Mouse (Mus musculus): Measurements from ENCODE around the gene Wdr19. TPM values are rescaled to one million over a fixed set of nuclear protein-coding genes. Genes with fewer than 3 reads are reported as not detected.

Gene Wdr19
- polyA plus RNA-seq, 1 experiment from 2014 or later: 15.6 TPM

DNA sequence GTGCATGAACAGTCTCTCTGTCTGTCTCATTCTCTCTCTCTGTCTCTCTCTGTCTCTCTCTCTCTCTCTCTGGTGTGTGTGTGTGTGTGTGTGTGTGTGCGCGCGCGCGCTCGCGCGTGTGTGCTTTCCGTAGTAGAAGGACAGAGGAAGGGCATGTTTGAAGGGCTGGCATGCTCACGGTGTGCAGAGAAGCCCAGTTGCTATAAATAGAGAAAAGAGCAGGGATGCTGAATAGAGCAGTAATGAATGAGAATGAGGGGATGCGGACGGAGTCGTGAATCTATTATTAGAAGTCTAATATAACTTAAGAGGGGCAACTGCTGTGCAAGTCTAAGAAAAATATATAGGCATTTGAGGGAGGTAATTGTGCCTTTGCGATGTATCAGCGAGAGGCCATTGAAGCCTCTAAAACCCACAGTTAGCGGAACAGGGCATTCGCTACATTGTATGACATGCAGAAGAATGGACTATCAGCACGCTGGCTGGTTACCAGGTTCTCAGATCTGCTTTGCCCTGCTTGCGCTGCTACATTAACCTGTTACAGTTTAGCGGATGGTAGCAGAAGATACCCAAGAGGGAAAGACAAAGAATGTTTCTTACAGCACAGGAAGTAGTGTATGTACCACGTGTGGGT lies 18.2 kb upstream of the Wdr19 start:
- H3K27me3 ChIP-seq (ENCODE audit: control insufficient read depth, insufficient read depth, low read length): no peaks in the 10 kb centered on the region
- H3K4me3 ChIP-seq (ENCODE audit: low read depth, low read length): no peak overlapping the region
- H3K9me3 ChIP-seq (ENCODE audit: control insufficient read depth, low read length): no peaks in the 10 kb centered on the region
- H3K4me2 ChIP-seq (ENCODE audit: low read depth, low read length): peak overlapping the region; percentile 16; the same call in 1 of the 2 replicates
- peak overlapping the region; percentile 36; the same call in 1 of the 2 replicates for H3K27ac ChIP-seq (ENCODE audit: low read depth, low read length)
- WGBS: 52% methylated on average over 21 of the region's 21 CpGs
- H3K4me1 ChIP-seq (ENCODE audit: control insufficient read depth, insufficient read depth, low read length): peaks cover 11% of the 10 kb centered on the region
- peak; percentile 50; the same call in 1 of the 2 replicates for ATAC-seq (ENCODE audit: low read depth)
- no peaks in the 10 kb centered on the region for H3K36me3 ChIP-seq (ENCODE audit: control insufficient read depth, insufficient read depth, low read length)
- no peak overlapping the region for H3K9ac ChIP-seq (replicated peaks; ENCODE audit: low read depth, low read length)

DNA sequence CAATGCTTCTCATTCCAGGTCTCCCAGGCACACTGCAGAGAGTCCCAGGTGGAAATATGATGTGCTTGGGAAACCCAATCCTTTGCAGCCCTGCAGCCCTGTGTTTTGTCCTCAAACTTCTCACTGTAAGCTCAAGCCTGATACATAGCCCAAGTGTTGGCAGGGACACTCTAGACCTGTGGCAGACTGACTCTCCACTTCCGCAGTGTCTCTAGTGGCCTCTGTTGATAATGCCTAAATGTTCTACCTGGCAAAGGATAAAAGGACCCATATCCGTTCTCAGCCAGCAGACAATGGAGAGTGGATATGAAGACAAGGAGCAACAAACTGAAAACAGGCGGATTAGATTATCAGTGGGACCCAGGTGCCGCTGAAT lies 17.7 kb upstream of the Wdr19 start:
- H3K9me3 ChIP-seq (ENCODE audit: control insufficient read depth, low read length): no peaks in the 10 kb centered on the region
- no peak overlapping the region for H3K27ac ChIP-seq (ENCODE audit: low read depth, low read length)
- no peaks in the 10 kb centered on the region for H3K27me3 ChIP-seq (ENCODE audit: control insufficient read depth, insufficient read depth, low read length)
- H3K4me1 ChIP-seq (ENCODE audit: control insufficient read depth, insufficient read depth, low read length): peaks cover 11% of the 10 kb centered on the region
- no peaks in the 10 kb centered on the region for H3K36me3 ChIP-seq (ENCODE audit: control insufficient read depth, insufficient read depth, low read length)
- H3K9ac ChIP-seq (replicated peaks; ENCODE audit: low read depth, low read length): no peak overlapping the region
- WGBS: 81% methylated on average over 4 of the region's 4 CpGs
- ATAC-seq (ENCODE audit: low read depth): peak; percentile 25; the same call in 1 of the 2 replicates
- no peak overlapping the region; the same call in 1 of the 2 replicates for H3K4me2 ChIP-seq (ENCODE audit: low read depth, low read length)
- no peak overlapping the region for H3K4me3 ChIP-seq (ENCODE audit: low read depth, low read length)

DNA sequence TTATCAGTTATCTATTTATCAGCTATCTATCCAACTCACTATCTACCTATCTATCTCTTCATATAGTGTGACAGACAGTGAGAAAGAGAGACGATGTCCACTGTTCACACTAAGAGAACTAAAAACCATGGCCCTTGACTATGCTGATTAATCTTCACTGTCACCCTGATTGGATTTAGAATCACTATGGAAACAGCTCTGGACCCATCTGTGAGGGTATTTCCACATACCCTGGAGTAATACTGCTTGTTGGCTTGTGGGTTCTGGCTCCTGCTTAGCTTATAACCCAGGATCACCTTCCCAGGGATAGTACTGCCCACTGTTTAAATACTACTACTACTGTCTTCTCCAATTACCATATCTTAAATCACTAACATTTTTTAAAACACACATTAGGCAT lies 17.2 kb upstream of the Wdr19 start:
- 76% methylated on average over 1 of the region's 1 CpGs for WGBS
- ATAC-seq (ENCODE audit: low read depth): no peak

DNA sequence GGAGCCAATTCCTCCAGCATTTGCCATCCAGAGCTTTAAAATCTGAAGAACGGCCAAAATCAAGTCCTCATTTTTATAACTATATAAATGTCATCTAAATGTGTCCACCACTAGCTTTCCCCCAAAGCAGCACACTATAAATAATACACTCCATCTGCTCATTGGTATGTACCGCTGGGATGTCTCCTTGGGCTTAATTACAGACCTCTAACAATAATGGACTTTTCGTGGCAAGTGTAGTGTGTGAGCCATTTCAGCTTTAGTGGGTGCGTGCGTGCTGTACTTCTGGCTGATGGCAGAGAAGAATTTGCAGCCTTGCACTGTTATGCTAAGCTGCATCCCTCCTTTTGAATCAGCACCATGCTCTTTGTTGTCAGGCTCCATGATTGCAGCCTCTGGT lies 7.9 kb upstream of the Wdr19 start:
- no peaks in the 10 kb centered on the region; the same call in 1 of the 2 replicates for H3K9me3 ChIP-seq (ENCODE audit: control insufficient read depth, low read length)
- H3K9ac ChIP-seq (replicated peaks; ENCODE audit: low read depth, low read length): no peak overlapping the region
- WGBS: 72% methylated on average over 5 of the region's 5 CpGs
- no peak overlapping the region for H3K4me3 ChIP-seq (ENCODE audit: low read depth, low read length)
- no peak for ATAC-seq (ENCODE audit: low read depth)
- H3K36me3 ChIP-seq (ENCODE audit: control insufficient read depth, insufficient read depth, low read length): no peaks in the 10 kb centered on the region
- no peaks in the 10 kb centered on the region for H3K4me1 ChIP-seq (ENCODE audit: control insufficient read depth, insufficient read depth, low read length)
- no peaks in the 10 kb centered on the region for H3K27me3 ChIP-seq (ENCODE audit: control insufficient read depth, insufficient read depth, low read length)
- no peak overlapping the region for H3K4me2 ChIP-seq (ENCODE audit: low read depth, low read length)
- no peak overlapping the region; the same call in 1 of the 2 replicates for H3K27ac ChIP-seq (ENCODE audit: low read depth, low read length)

More for the DNA sequence above, 17.2 kb upstream of the Wdr19 start:
- H3K27me3 ChIP-seq (ENCODE audit: control insufficient read depth, insufficient read depth, low read length): no peaks in the 10 kb centered on the region
- H3K36me3 ChIP-seq (ENCODE audit: control insufficient read depth, insufficient read depth, low read length): no peaks in the 10 kb centered on the region
- no peak overlapping the region for H3K4me3 ChIP-seq (ENCODE audit: low read depth, low read length)
- no peak overlapping the region for H3K4me2 ChIP-seq (ENCODE audit: low read depth, low read length)
- H3K27ac ChIP-seq (ENCODE audit: low read depth, low read length): no peak overlapping the region
- H3K9me3 ChIP-seq (ENCODE audit: control insufficient read depth, low read length): no peaks in the 10 kb centered on the region
- H3K4me1 ChIP-seq (ENCODE audit: control insufficient read depth, insufficient read depth, low read length): peaks cover 6% of the 10 kb centered on the region
- H3K9ac ChIP-seq (replicated peaks; ENCODE audit: low read depth, low read length): no peak overlapping the region

DNA sequence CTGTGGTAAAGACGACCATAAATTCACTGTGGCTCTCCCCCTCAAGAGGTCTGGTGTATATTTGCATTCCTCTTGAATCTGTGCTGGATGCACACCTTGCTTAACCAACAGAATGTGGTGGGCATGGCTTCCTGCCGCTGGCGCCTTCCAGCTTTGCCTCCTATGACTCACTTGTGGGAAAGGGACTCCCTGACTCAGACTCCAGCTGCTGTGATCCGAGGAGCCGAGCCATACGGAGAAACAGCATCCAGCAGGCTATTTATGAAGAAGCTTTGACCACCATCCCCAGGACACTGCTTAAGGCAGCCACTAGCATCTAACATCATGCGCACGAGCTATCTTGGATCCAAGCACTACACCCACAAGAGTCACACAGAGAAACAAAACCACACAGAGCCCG lies 5.1 kb upstream of the Wdr19 start:
- Histone ChIP-seq H3K36me3 (ENCODE audit: control insufficient read depth, insufficient read depth, low read length) (no peaks in the 10 kb centered on the region), H3K9ac (replicated peaks; ENCODE audit: low read depth, low read length) (no peak overlapping the region), H3K27me3 (ENCODE audit: control insufficient read depth, insufficient read depth, low read length) (no peaks in the 10 kb centered on the region), H3K4me2 (ENCODE audit: low read depth, low read length) (no peak overlapping the region), H3K9me3 (ENCODE audit: control insufficient read depth, low read length) (no peaks in the 10 kb centered on the region; the same call in 1 of the 2 replicates), H3K27ac (ENCODE audit: low read depth, low read length) (no peak overlapping the region), H3K4me1 (ENCODE audit: control insufficient read depth, insufficient read depth, low read length) (no peaks in the 10 kb centered on the region), H3K4me3 (ENCODE audit: low read depth, low read length) (no peak overlapping the region)
- 90% methylated on average over 9 of the region's 9 CpGs for WGBS
- ATAC-seq (ENCODE audit: low read depth): no peak

DNA sequence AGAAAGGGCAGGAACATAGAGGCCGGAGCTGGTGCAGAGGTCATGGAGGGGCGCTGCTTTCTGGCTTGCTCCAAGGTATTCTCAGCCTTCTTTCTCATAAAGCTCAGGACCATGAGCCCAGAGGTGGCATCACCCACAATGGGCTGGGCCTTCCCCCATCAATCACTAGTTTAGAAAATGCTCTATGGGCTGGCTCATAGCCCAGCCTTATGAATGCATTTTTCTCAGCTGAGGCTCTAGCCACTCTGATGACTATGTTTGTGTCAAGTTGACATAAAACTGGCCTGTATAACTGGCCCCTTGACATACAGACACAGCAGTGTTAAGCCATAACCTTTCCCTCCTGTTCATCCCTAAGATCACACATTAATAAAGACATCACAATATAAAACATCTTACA lies 5.2 kb downstream of the Wdr19 start:
- H3K27ac ChIP-seq (ENCODE audit: low read depth, low read length): no peak overlapping the region
- no peaks in the 10 kb centered on the region for H3K9me3 ChIP-seq (ENCODE audit: control insufficient read depth, low read length)
- H3K4me2 ChIP-seq (ENCODE audit: low read depth, low read length): no peak overlapping the region
- no peaks in the 10 kb centered on the region for H3K36me3 ChIP-seq (ENCODE audit: control insufficient read depth, insufficient read depth, low read length)
- 0 out of 2 replicates have a peak, but pooled peaks cover 5% of the 10 kb centered on the region for H3K4me1 ChIP-seq (ENCODE audit: control insufficient read depth, insufficient read depth, low read length)
- no peak overlapping the region for H3K9ac ChIP-seq (replicated peaks; ENCODE audit: low read depth, low read length)
- H3K4me3 ChIP-seq (ENCODE audit: low read depth, low read length): no peak overlapping the region
- no peak for ATAC-seq (ENCODE audit: low read depth)
- 89% methylated on average over 2 of the region's 2 CpGs for WGBS
- H3K27me3 ChIP-seq (ENCODE audit: control insufficient read depth, insufficient read depth, low read length): no peaks in the 10 kb centered on the region

DNA sequence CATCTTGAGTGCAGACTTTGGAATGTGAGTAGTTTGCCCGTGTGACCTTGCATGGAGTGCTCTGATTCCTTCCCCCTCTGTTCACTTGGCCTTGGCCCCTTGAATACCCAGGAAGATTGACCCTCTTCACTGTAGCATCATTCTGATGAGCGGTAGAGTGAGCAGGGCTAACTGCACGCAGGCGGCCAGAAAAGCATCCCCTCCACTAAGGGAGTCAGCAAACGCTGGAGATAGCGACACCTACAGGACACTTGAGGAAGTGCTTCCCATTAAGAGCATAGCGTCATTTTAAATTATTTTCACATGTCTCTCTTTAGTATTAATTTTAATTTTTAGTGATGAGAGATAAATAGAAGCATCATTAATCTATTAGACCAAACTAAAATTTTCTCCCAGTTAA lies 13.8 kb downstream of the Wdr19 start:
- H3K9ac ChIP-seq (replicated peaks; ENCODE audit: low read depth, low read length): no peak overlapping the region
- WGBS: 22% methylated on average over 7 of the region's 7 CpGs
- H3K4me2 ChIP-seq (ENCODE audit: low read depth, low read length): no peak overlapping the region
- ATAC-seq (ENCODE audit: low read depth): no peak
- H3K4me1 ChIP-seq (ENCODE audit: control insufficient read depth, insufficient read depth, low read length): no peaks in the 10 kb centered on the region
- no peak overlapping the region for H3K4me3 ChIP-seq (ENCODE audit: low read depth, low read length)
- H3K27me3 ChIP-seq (ENCODE audit: control insufficient read depth, insufficient read depth, low read length): no peaks in the 10 kb centered on the region
- no peaks in the 10 kb centered on the region for H3K36me3 ChIP-seq (ENCODE audit: control insufficient read depth, insufficient read depth, low read length)
- H3K27ac ChIP-seq (ENCODE audit: low read depth, low read length): no peak overlapping the region
- no peaks in the 10 kb centered on the region for H3K9me3 ChIP-seq (ENCODE audit: control insufficient read depth, low read length)

DNA sequence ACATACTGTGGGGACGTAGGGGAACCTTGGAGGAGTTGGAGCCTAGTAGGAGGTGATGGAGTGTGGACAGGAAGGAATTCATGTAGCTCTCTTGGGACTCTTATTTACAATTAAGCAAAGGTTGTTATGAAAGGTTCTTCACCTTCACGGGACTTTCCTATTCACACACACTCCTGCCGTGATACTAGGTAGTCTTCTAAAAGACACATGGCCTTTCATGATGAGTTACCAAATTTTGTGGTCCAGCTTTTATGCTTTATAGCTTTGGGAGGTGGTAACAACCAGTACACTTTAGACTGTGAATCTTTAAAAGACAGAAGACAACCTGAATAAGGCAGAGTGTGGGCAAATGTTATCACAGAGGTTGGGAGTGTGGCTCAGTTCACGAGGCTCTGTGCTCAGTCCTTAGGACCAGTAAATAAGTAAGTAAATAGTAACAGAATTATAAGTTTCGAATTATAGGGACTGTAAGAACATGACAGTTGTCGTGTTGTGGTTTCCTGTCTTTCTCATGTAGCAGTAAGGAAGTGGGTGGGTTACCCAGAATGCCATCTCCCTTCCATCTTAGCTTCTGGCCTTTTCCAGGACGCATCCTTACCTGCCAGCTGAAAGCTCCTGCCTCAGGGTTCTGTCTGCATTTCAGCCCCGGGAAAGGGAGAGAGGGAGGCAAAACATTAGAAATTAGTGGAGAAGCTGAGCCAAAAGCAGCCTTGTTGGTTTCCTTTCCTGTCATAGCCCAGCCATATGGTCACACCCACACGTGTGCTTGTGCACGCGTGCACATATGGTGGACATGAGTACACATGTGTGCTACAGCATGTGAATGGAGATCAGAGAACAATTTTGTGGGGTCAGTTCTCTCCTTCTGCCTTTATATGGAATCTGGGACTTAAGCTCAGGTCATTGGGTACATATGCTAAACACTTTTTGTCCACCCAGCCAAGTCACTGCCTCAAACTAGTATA lies 18.1 kb downstream of the Wdr19 start:
- H3K4me3 ChIP-seq (ENCODE audit: low read depth, low read length): no peak overlapping the region
- no peaks in the 10 kb centered on the region for H3K27me3 ChIP-seq (ENCODE audit: control insufficient read depth, insufficient read depth, low read length)
- H3K36me3 ChIP-seq (ENCODE audit: control insufficient read depth, insufficient read depth, low read length): no peaks in the 10 kb centered on the region; the same call in 1 of the 2 replicates
- 90% methylated on average over 11 of the region's 11 CpGs for WGBS
- H3K4me1 ChIP-seq (ENCODE audit: control insufficient read depth, insufficient read depth, low read length): no peaks in the 10 kb centered on the region
- no peak overlapping the region for H3K4me2 ChIP-seq (ENCODE audit: low read depth, low read length)
- H3K27ac ChIP-seq (ENCODE audit: low read depth, low read length): no peak overlapping the region
- no peak for ATAC-seq (ENCODE audit: low read depth)
- no peaks in the 10 kb centered on the region for H3K9me3 ChIP-seq (ENCODE audit: control insufficient read depth, low read length)
- H3K9ac ChIP-seq (replicated peaks; ENCODE audit: low read depth, low read length): no peak overlapping the region

DNA sequence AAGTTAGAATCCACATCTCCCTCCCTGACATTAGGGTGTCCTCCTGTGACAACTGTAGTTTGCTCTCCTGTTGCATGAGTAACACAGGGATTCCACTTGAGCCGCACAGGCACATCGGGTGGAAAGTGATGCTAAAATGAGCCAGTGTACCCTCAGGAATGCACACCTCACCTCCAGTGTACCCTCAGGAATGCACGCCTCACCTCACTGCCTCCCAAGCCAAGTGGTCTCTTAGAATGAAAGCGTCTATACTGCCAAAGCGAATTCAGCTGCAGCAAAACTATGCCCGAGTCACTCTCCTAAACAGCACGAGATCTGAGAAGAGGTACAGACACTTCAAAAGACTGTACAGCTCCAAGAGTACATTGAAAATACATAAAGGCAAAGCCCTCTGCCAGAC lies 21.5 kb downstream of the Wdr19 start:
- 90% methylated on average over 7 of the region's 7 CpGs for WGBS

More for the DNA sequence above, 21.5 kb downstream of the Wdr19 start:
- Histone ChIP-seq H3K27ac (ENCODE audit: low read depth, low read length) (no peak overlapping the region), H3K4me1 (ENCODE audit: control insufficient read depth, insufficient read depth, low read length) (no peaks in the 10 kb centered on the region), H3K9me3 (ENCODE audit: control insufficient read depth, low read length) (no peaks in the 10 kb centered on the region), H3K4me3 (ENCODE audit: low read depth, low read length) (no peak overlapping the region), H3K27me3 (ENCODE audit: control insufficient read depth, insufficient read depth, low read length) (no peaks in the 10 kb centered on the region), H3K4me2 (ENCODE audit: low read depth, low read length) (no peak overlapping the region), H3K36me3 (ENCODE audit: control insufficient read depth, insufficient read depth, low read length) (peaks cover 7% of the 10 kb centered on the region), H3K9ac (replicated peaks; ENCODE audit: low read depth, low read length) (no peak overlapping the region)
- ATAC-seq (ENCODE audit: low read depth): no peak

Measured in neural tube, embryonic 14.5 days (tissue).